Mouse (Mus musculus) forebrain, embryonic 11.5 days (tissue): ENCODE results near the gene Gpa33. TPM values are rescaled to one million over a fixed set of nuclear protein-coding genes. Genes with fewer than 3 reads are reported as not detected.

ENCODE experiments used
- ATAC-seq: fragments of 200-750 bp; cut with Nextera tagmentation; replicated peaks from 2 replicates; pipeline ENCODE4 v1.8.0; 2017; ENCODE audit warnings: moderate TSS enrichment; ENCODE audit not compliant: low FRiP score
- DNase-seq: peaks from one replicate; pipeline ENCODE4 v3.0.0-alpha.2; 2017; ENCODE audit warnings: low spot score
- H3K27ac ChIP-seq: fragments of 300-500 bp; sonication (generic); 2 replicates; pipeline ENCODE4 v1.5.1; 2014; ENCODE audit warnings: low read depth, low read length
- H3K27me3 ChIP-seq: fragments of 300-500 bp; sonication (generic); 2 replicates; pipeline ENCODE4 v1.6.1; 2014; ENCODE audit warnings: mild to moderate bottlenecking, low read length, mixed read lengths; ENCODE audit not compliant: control insufficient read depth, insufficient read depth
- H3K36me3 ChIP-seq: fragments of 300-500 bp; sonication (generic); 2 replicates; pipeline ENCODE4 v1.6.1; 2014; ENCODE audit warnings: mild to moderate bottlenecking, low read length, moderate library complexity, mixed read lengths; ENCODE audit not compliant: control insufficient read depth, insufficient read depth
- H3K4me1 ChIP-seq: fragments of 300-500 bp; sonication (generic); replicated peaks from 2 replicates; pipeline ENCODE4 v1.6.1; 2014; ENCODE audit warnings: low read length, mixed read lengths; ENCODE audit not compliant: control insufficient read depth, insufficient read depth
- H3K4me2 ChIP-seq: fragments of 300-500 bp; sonication (generic); 2 replicates; pipeline ENCODE4 v1.6.1; 2014; ENCODE audit warnings: low read depth, mild to moderate bottlenecking, low read length, moderate library complexity, mixed read lengths; ENCODE audit not compliant: severe bottlenecking
- H3K4me3 ChIP-seq: fragments of 300-500 bp; sonication (generic); 2 replicates; pipeline ENCODE4 v1.5.1; 2014; ENCODE audit warnings: low read depth, low read length
- H3K9ac ChIP-seq: fragments of 300-500 bp; sonication (generic); 2 replicates; pipeline ENCODE4 v1.6.1; 2014; ENCODE audit warnings: low read length
- H3K9me3 ChIP-seq: fragments of 300-500 bp; sonication (generic); 2 replicates; pipeline ENCODE4 v1.6.1; 2016; ENCODE audit warnings: low read length, mixed read lengths; ENCODE audit not compliant: control insufficient read depth
- WGBS: fragments of 180-500 bp; shearing (Covaris S2); extraction: QIAGEN DNeasy Blood & Tissue Kit; methylation state at CpG from one replicate; pipeline ENCODE4 v1.1.7; 2014; 5-methylcytosine and 5-hydroxymethylcytosine counted together
- polyA plus RNA-seq: library from polyadenylated mRNA; unstranded; fragments of >200 nt; fragmentation: Nextera tagmentation; extraction: Ambion mirVana; gene quantifications from 2 replicates; pipeline ENCODE4 v1.2.1, GENCODE M21; 2014

Gene Gpa33
- 0.12 and 0.20 TPM in 2 replicates for polyA plus RNA-seq

GRCm38 (mm10) chr1:166130224-166130860, at the start of gene Gpa33:
Gene Gpa33 (plus strand): TSS chr1:166130238.
- no peaks in the 10 kb centered on the region for H3K4me1 ChIP-seq
- DNase-seq (peak; percentile 36), ATAC-seq (no peak)
- H3K27ac ChIP-seq = no peak within 1 kb of the TSS
- H3K9ac ChIP-seq = no peak within 1 kb of the TSS
- no peaks in the 10 kb centered on the region for H3K27me3 ChIP-seq
- no peaks in the 10 kb centered on the region for H3K9me3 ChIP-seq
- no peaks in the 10 kb centered on the region for H3K36me3 ChIP-seq
- H3K4me2 ChIP-seq = no peak within 1 kb of the TSS
- H3K4me3 ChIP-seq = no peak within 1 kb of the TSS
- WGBS = 92% methylated on average over 5 of the region's 5 CpGs

DNA sequence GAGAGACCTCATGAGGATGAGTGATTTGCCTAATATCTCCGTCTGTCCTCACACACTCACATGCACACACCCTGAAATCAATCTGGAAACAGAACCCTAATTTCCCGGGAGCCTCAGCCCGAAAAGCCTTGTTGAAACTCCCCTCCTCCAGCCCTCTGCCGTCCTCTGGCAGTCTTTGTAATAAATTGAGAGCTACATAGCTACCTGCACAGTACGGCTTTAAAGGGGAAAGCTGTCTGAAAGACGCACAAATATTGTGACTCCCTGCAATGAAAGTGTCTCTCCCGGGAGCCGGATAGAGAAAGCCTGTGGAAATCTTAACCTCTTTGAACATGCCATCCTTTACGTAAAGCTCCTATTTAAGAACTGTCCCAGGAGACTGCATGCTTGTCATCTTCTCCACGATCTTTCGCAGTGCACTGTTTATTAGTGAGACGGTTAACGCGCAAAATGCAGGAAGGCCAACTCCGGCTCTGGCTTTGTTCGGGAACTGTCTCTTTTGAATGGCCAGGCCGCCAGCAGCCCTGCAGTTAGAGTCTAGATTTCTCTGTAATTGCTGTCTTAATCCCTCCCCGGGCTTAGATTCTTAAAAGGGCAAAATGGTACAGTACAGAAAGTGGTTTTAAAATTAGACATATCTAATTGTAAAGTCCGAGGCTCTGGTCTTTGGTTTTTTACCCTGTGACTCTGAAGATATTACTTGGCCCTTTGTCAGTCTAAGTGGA, 41.4 kb upstream of the Gpa33 start:
- no peak overlapping the region for H3K4me3 ChIP-seq
- no peaks in the 10 kb centered on the region for H3K9me3 ChIP-seq
- no peaks in the 10 kb centered on the region for H3K36me3 ChIP-seq
- ATAC-seq (no peak), DNase-seq (no peak)
- WGBS = 72% methylated on average over 19 of the region's 19 CpGs
- no peak overlapping the region for H3K27ac ChIP-seq
- H3K9ac ChIP-seq = peak overlapping the region; percentile 20; the same call in 1 of the 2 replicates
- no peaks in the 10 kb centered on the region for H3K27me3 ChIP-seq
- peaks cover 3% of the 10 kb centered on the region; the same call in 1 of the 2 replicates for H3K4me1 ChIP-seq
- no peak overlapping the region for H3K4me2 ChIP-seq

DNA sequence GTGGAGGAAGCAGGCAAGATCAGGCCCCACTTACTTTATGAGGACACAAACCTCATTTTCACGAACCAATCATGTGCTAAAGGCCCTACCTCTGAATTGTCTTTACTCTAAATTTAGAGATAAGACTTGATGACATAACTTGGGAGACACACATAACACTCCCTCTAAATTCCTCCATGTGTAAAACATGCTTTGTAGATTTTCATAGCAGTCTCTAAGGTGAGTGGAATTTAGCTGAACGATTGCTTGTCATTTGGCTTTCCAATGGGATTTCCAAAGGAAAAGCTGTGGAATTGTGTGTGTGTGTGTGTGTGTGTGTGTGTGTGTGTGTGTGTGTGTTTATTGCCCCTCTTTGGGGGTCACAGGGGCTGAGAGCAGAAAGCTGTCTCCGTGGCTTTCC, 40.7 kb upstream of the Gpa33 start:
- DNase-seq = no peak
- WGBS = 87% methylated on average over 3 of the region's 3 CpGs

GRCm38 (mm10) chr1:166089739-166090138, 40.3 kb upstream of the Gpa33 start:
- H3K4me2 ChIP-seq = no peak overlapping the region
- no peaks in the 10 kb centered on the region for H3K36me3 ChIP-seq
- no peak overlapping the region for H3K4me3 ChIP-seq
- WGBS = 80% methylated on average over 4 of the region's 4 CpGs
- peaks cover 3% of the 10 kb centered on the region; the same call in 1 of the 2 replicates for H3K4me1 ChIP-seq
- no peaks in the 10 kb centered on the region for H3K9me3 ChIP-seq
- no peaks in the 10 kb centered on the region for H3K27me3 ChIP-seq
- no peak for DNase-seq
- no peak for ATAC-seq
- no peak overlapping the region for H3K27ac ChIP-seq
- H3K9ac ChIP-seq = no peak overlapping the region

More for the DNA sequence above, 40.7 kb upstream of the Gpa33 start:
- H3K9ac ChIP-seq = no peak overlapping the region
- H3K9me3 ChIP-seq = no peaks in the 10 kb centered on the region
- H3K4me1 ChIP-seq = peaks cover 3% of the 10 kb centered on the region; the same call in 1 of the 2 replicates
- ATAC-seq = no peak
- H3K27me3 ChIP-seq = no peaks in the 10 kb centered on the region
- no peak overlapping the region for H3K4me2 ChIP-seq
- no peaks in the 10 kb centered on the region for H3K36me3 ChIP-seq
- H3K27ac ChIP-seq = no peak overlapping the region
- no peak overlapping the region for H3K4me3 ChIP-seq

DNA sequence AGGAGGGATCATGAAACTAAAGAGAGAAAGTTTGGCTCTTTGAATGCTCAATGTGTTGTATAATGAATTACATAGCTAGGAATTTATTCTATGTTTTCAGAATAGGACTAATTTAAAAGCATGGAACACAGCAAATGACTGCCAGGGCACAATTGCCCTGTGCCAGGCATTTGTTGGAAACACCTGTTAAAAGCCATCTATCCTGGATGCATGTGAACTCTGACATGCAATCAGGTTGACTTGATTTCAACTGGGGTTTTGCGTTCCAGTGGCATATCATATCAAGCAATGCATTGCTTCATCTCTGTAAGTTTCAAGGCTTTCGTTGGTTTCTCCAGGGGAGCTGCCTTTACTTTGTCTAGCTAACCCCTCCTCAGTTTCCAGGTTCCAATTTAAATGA, 39.7 kb upstream of the Gpa33 start:
- WGBS = 85% methylated on average over 2 of the region's 2 CpGs
- H3K9ac ChIP-seq = no peak overlapping the region
- ATAC-seq (no peak), DNase-seq (no peak)
- no peak overlapping the region for H3K27ac ChIP-seq
- peaks cover 3% of the 10 kb centered on the region; the same call in 1 of the 2 replicates for H3K4me1 ChIP-seq
- H3K9me3 ChIP-seq = no peaks in the 10 kb centered on the region
- no peak overlapping the region for H3K4me2 ChIP-seq
- no peaks in the 10 kb centered on the region for H3K27me3 ChIP-seq
- no peaks in the 10 kb centered on the region for H3K36me3 ChIP-seq
- H3K4me3 ChIP-seq = no peak overlapping the region

- H3K36me3 ChIP-seq = no peaks in the 10 kb centered on the region
- H3K27ac ChIP-seq = no peak overlapping the region
- H3K9ac ChIP-seq = no peak overlapping the region
- H3K27me3 ChIP-seq = no peaks in the 10 kb centered on the region
- H3K4me2 ChIP-seq = no peak overlapping the region
- H3K4me1 ChIP-seq = no peaks in the 10 kb centered on the region
- 85% methylated on average over 3 of the region's 3 CpGs for WGBS
- no peaks in the 10 kb centered on the region for H3K9me3 ChIP-seq
- DNase-seq = no peak
- ATAC-seq = no peak
- no peak overlapping the region for H3K4me3 ChIP-seq
Observed at GRCm38 (mm10) chr1:166094462-166094861, 35.6 kb upstream of the Gpa33 start.

DNA sequence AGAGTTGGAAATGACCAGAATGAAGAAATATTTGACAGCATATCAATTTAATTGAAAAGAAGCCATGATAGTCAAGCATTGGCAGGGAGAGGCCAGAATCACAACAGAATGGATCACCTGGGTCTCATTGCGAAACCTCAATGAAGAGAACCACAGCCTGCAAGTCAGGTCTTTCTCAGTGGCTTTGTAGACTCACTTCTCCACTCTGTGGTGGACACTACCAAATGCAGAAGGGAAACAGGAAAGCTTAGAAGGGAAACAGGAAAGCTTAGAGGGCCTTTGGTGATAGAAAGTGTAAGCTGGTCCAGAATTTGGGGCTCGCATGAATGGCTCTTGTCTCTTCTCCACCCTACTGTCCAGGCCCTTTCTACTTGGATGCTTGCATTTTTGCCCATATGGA, 31.9 kb upstream of the Gpa33 start:
- H3K4me1 ChIP-seq = no peaks in the 10 kb centered on the region
- H3K9ac ChIP-seq = no peak overlapping the region
- no peak overlapping the region for H3K27ac ChIP-seq
- no peaks in the 10 kb centered on the region for H3K36me3 ChIP-seq
- no peaks in the 10 kb centered on the region for H3K27me3 ChIP-seq
- 97% methylated on average over 2 of the region's 2 CpGs for WGBS
- ATAC-seq = no peak
- H3K4me2 ChIP-seq = no peak overlapping the region
- DNase-seq = no peak
- no peaks in the 10 kb centered on the region for H3K9me3 ChIP-seq
- H3K4me3 ChIP-seq = no peak overlapping the region

DNA sequence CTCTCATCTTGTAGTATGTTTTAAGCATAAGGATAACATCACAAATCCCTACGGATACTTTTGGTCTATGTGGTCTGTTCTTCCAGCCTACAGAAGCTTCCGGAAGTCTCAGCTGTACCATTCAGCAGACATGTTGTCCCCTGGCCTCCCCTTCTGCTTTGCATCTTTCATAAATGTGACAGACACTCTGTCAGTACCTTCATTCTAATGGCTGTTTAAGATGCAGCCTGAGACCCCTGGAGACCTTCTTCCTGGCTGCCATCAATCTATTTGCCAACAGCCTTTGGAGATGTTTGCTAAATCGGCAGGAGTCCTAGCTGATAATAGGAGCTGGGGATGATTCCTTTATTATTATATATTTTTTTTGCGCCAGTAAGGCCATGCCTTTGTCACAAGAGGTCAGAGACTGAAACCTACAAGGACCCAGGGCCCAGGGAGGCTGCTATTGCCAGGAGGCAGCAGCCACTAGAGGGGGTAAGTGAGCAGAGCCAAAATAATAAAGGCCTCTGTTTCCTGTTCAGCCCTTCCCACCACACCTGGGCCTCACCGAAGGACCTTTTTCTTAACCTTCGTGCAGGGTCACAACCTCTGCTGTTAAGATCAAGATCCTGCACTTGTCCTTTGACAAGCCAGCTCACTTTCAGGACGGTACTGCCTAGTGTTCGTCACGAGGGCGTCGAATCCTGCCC, 27.0 kb upstream of the Gpa33 start:
- no peak for ATAC-seq
- no peak overlapping the region for H3K27ac ChIP-seq
- DNase-seq = no peak
- H3K9me3 ChIP-seq = no peaks in the 10 kb centered on the region
- H3K4me2 ChIP-seq = no peak overlapping the region
- WGBS = 72% methylated on average over 11 of the region's 11 CpGs
- no peak overlapping the region for H3K4me3 ChIP-seq
- no peak overlapping the region for H3K9ac ChIP-seq
- H3K27me3 ChIP-seq = no peaks in the 10 kb centered on the region
- H3K36me3 ChIP-seq = no peaks in the 10 kb centered on the region
- no peaks in the 10 kb centered on the region for H3K4me1 ChIP-seq
